Mouse (Mus musculus) hindbrain, postnatal 0 days (tissue): Measurements from ENCODE around the gene Nanos1. TPM values are rescaled to one million over a fixed set of nuclear protein-coding genes. Genes with fewer than 3 reads are reported as not detected.

Experiments used
- ATAC-seq: fragments of 200-750 bp; cut with Nextera tagmentation; 2 replicates; pipeline ENCODE4 v1.8.0; 2017; ENCODE audit warnings: mild to moderate bottlenecking, moderate TSS enrichment, moderate library complexity
- DNase-seq: peaks from one replicate; pipeline ENCODE4 v3.0.0-alpha.2; 2015; ENCODE audit warnings: low spot score
- H3K27ac ChIP-seq: fragments of 300-500 bp; sonication (generic); 2 replicates; pipeline ENCODE4 v1.5.1; 2014; ENCODE audit warnings: mild to moderate bottlenecking
- H3K27me3 ChIP-seq: fragments of 300-500 bp; sonication (generic); 2 replicates; pipeline ENCODE4 v1.6.1; 2014; ENCODE audit warnings: low read length, mixed read lengths; ENCODE audit not compliant: insufficient read depth
- H3K36me3 ChIP-seq: fragments of 300-500 bp; sonication (generic); 2 replicates; pipeline ENCODE4 v1.6.1; 2014; ENCODE audit warnings: low read length, mixed read lengths; ENCODE audit not compliant: insufficient read depth
- H3K4me1 ChIP-seq: fragments of 300-500 bp; sonication (generic); 2 replicates; pipeline ENCODE4 v1.6.1; 2014; ENCODE audit warnings: antibody characterized with exemption, low read length, mixed read lengths; ENCODE audit not compliant: insufficient read depth
- H3K4me2 ChIP-seq: fragments of 300-500 bp; sonication (generic); 2 replicates; pipeline ENCODE4 v1.6.1; 2014; ENCODE audit warnings: low read depth, mild to moderate bottlenecking, low read length, moderate library complexity, mixed read lengths
- H3K4me3 ChIP-seq: fragments of 300-500 bp; sonication (generic); 2 replicates; pipeline ENCODE4 v1.5.1; 2014; ENCODE audit warnings: low read length
- H3K9ac ChIP-seq: fragments of 300-500 bp; sonication (generic); replicated peaks from 2 replicates; pipeline ENCODE4 v1.6.1; 2014; ENCODE audit warnings: mild to moderate bottlenecking, low read length, moderate library complexity, mixed read lengths
- H3K9me3 ChIP-seq: fragments of 300-500 bp; sonication (generic); 2 replicates; pipeline ENCODE4 v1.6.1; 2016; ENCODE audit warnings: low read length, mixed read lengths
- CTCF ChIP-seq: IDR thresholded peaks from 2 replicates; pipeline ENCODE4 v1.5.1; 2016; ENCODE audit warnings: antibody characterized with exemption, control low read depth, low read depth
- WGBS: fragments of 180-500 bp; shearing (Covaris S2); extraction: QIAGEN DNeasy Blood & Tissue Kit; methylation state at CpG from one replicate; pipeline ENCODE4 v1.1.7; 2014; 5-methylcytosine and 5-hydroxymethylcytosine counted together
- polyA plus RNA-seq: library from polyadenylated mRNA; unstranded; fragments of >200 nt; fragmentation: Nextera tagmentation; extraction: Ambion mirVana; gene quantifications from 2 replicates; pipeline ENCODE4 v1.2.1, GENCODE M21; 2015
- total RNA-seq: library from RNA; depleted of rRNA; stranded (reverse); fragments of >200 nt; gene quantifications from 2 replicates; pipeline ENCODE4 v1.2.3, GENCODE M21; 2014; rRNA removed

Gene Nanos1
- total RNA-seq (37.2 and 40.1 TPM in 2 replicates), polyA plus RNA-seq (16.0 and 16.1 TPM in 2 replicates)

DNA sequence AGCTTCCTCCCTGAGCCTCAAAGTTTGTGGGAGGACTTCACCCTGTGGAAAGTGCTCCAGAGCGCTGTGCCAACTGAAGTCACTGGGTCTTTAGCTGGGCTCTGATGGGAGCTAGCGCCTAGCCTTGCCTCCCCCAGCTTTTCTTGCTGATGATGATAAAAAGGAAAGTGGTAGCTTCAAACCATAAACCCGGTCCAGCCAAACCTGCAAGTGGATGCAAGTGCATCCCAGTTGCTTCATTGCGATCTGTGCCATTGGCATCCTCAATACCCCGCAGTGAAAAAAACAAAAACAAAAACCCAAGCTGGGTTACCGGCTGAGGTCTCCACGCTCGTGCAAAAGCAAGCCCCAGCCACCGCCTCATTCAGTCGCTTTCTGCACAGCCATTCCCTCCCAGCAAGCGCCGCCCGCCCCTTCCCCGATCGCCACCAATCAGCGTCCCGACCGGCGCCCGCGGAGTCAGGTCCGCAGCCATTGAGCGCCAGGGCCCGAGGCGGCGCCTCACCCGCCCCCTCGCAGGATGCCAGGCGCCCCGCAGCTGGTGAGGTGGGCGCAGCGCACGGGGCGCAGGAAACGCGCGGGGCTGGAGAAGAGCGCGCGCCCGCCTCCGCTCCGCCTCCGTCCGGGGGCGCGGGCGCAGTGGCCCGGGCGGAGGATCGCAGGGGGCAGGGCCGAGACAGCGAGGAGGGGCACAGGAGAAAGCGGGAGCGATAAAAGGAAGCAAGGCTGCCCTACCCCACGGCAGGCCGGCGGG is at the start of gene Nanos1:
Gene Nanos1 (plus strand): TSS at position 550 of the 754 bp plus-strand sequence.
- Histone ChIP-seq H3K27me3 (no peaks in the 10 kb centered on the region), H3K9ac (peak within 1 kb of the TSS; percentile 80), H3K4me1 (peaks cover 9% of the 10 kb centered on the region), H3K4me3 (peak within 1 kb of the TSS; percentile 84), H3K9me3 (no peaks in the 10 kb centered on the region), H3K27ac (peak within 1 kb of the TSS; percentile 85), H3K36me3 (no peaks in the 10 kb centered on the region; the same call in 1 of the 2 replicates), H3K4me2 (peak within 1 kb of the TSS; percentile 78)
- ATAC-seq (peak; percentile 95), DNase-seq (peak; percentile 94)
- WGBS, result 2% methylated on average over 53 of the region's 58 CpGs
- TF ChIP-seq CTCF, result no peak

DNA sequence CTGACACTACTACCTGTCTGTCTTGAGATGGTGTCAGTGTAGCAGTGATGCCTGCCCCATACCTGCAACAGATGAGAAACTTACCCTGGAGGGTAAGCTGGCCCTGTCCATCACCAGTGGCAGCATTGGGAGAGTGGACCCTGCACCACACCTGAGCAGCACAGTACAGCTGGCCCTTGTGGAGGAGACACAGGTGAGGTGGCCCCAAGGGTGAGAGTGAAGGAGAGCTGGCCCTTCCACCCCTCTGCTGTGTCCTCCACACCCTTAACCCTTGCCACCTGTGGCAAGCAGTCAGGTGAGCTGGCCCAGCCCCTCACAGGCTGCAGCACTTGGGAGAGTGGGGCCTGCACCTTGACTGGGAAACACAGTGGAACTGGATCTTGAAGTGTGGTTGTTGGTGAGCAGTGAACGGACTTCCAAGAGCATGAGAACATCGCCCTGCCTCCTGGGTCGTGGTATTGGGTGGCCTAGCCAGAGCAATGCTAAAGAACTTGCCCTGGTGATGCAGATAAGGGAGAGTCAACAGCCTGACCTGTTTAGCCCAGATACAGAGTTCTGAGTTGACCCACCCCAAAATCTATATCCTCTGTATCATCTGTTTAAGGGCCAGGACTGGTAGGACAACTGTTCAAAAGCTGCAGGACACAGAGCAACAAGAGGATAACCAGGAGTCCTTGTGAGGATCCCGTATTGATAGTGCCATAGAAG is 46.4 kb upstream of the Nanos1 start:
- no peak overlapping the region for H3K4me3 ChIP-seq
- H3K27me3 ChIP-seq, result no peaks in the 10 kb centered on the region
- no peak for TF ChIP-seq CTCF
- H3K9ac ChIP-seq, result no peak overlapping the region
- H3K36me3 ChIP-seq, result no peaks in the 10 kb centered on the region
- no peak overlapping the region for H3K4me2 ChIP-seq
- no peak for DNase-seq
- 84% methylated on average over 4 of the region's 4 CpGs for WGBS
- no peak overlapping the region for H3K27ac ChIP-seq
- no peaks in the 10 kb centered on the region for H3K9me3 ChIP-seq
- no peak for ATAC-seq
- H3K4me1 ChIP-seq, result no peaks in the 10 kb centered on the region

GRCm38 (mm10) chr19:60710196-60710595 is 45.6 kb upstream of the Nanos1 start:
- Histone ChIP-seq H3K4me2 (no peak overlapping the region), H3K9ac (no peak overlapping the region), H3K27me3 (no peaks in the 10 kb centered on the region), H3K9me3 (no peaks in the 10 kb centered on the region), H3K4me1 (no peaks in the 10 kb centered on the region), H3K36me3 (no peaks in the 10 kb centered on the region), H3K27ac (no peak overlapping the region), H3K4me3 (no peak overlapping the region)
- no peak for ATAC-seq
- no peak for DNase-seq
- WGBS, result 61% methylated on average over 3 of the region's 3 CpGs
- no peak for TF ChIP-seq CTCF

- no peak for TF ChIP-seq CTCF
- 87% methylated on average over 2 of the region's 2 CpGs for WGBS
- no peak overlapping the region for H3K9ac ChIP-seq
Observed at GRCm38 (mm10) chr19:60712577-60712976, 43.2 kb upstream of the Nanos1 start.

GRCm38 (mm10) chr19:60716381-60716780 is 39.4 kb upstream of the Nanos1 start:
- TF ChIP-seq CTCF, result no peak
- WGBS, result 74% methylated on average over 2 of the region's 2 CpGs
- ATAC-seq (no peak), DNase-seq (peak; percentile 53)
- Histone ChIP-seq H3K9ac (no peak overlapping the region), H3K27ac (no peak overlapping the region), H3K36me3 (no peaks in the 10 kb centered on the region), H3K4me2 (no peak overlapping the region), H3K9me3 (no peaks in the 10 kb centered on the region), H3K4me1 (no peaks in the 10 kb centered on the region), H3K27me3 (no peaks in the 10 kb centered on the region), H3K4me3 (no peak overlapping the region)

More at GRCm38 (mm10) chr19:60712577-60712976, 43.2 kb upstream of the Nanos1 start:
- Histone ChIP-seq H3K4me2 (no peak overlapping the region), H3K9me3 (no peaks in the 10 kb centered on the region), H3K27ac (no peak overlapping the region), H3K36me3 (no peaks in the 10 kb centered on the region), H3K4me3 (no peak overlapping the region), H3K4me1 (no peaks in the 10 kb centered on the region), H3K27me3 (no peaks in the 10 kb centered on the region)
- DNase-seq (no peak), ATAC-seq (no peak)

DNA sequence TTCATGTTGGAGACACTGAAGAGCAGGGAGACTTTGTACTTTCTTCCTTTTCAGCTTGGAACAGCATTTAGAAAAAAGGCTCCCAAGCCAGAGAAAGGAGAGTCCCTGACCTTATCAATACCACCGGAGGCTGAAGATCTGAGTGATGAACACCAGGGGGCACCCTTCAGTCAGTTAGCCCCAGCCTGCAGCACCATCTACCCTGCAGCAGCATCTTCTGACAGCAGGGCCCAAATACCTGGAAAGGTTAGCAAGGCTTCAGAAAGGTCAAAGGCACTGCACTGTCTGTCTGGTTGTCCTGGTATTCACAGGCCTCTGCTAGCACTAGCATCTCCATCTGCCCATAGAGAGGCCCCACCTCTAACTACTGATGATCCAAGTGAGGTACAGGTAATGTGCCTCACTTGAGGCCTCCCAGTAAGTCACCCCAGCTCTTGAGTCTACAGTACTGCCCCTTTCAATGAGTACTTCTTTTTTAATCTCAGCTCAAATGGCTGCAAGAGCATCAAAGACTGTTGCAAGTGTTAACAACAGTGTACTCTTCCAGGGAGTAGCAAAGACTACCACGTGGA is 25.4 kb upstream of the Nanos1 start:
- DNase-seq (peak; percentile 48), ATAC-seq (no peak)
- Histone ChIP-seq H3K4me2 (no peak overlapping the region), H3K36me3 (no peaks in the 10 kb centered on the region), H3K4me3 (no peak overlapping the region), H3K4me1 (no peaks in the 10 kb centered on the region), H3K27me3 (no peaks in the 10 kb centered on the region), H3K9me3 (no peaks in the 10 kb centered on the region), H3K9ac (no peak overlapping the region), H3K27ac (no peak overlapping the region)
- TF ChIP-seq CTCF, result peak; percentile 66
- 56% methylated on average over 2 of the region's 2 CpGs for WGBS
